Mouse (Mus musculus) regulatory T cell (primary cell): ENCODE measurements around the gene Entpd7.

Source experiments
- in situ Hi-C: fragments of 300-600 bp; cut with MboI, MseI; formaldehyde crosslinking; loops from one replicate; pipeline ENCODE4 v1.15.1; 2025; ENCODE audit warnings: high pct_unique_total_duplicates

Entpd7 gene

DNA sequence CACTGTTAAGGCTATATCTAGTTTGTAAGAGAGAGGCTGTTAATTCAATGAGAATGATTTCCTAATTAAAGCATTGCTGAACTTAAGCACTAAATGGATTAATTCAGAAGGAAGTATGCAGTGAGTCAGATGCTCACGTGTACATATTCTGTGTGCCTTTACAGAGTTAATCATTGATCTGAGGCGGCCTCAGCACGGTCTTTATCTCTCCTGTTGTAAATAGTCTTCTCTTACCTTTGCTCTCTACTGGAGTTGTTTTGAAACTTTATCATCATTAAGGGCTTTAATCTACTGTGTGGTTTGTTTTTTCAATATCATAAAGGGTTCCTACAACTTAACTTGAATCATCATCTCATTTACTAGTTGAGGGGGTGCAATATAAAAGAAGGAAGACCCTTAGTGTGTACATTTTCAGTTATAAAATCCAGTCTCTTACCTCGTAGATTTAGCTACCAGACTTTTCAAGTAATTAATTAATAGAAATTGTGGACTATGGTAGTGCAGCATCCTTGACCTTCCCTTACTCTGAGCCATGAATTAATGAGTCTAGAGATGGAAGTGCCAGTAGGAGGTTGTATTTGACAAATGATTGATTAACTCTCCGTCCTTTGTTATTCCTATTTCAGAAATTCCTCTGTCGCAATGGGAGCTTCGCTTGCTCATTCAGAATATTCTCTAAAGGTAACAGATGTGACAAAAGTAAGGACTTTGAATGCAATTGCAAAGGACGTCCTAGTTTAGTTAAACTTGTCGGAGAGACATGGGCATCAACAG lies 78.3 kb downstream of the Entpd7 start:
- in situ Hi-C loops: no loop called here

DNA sequence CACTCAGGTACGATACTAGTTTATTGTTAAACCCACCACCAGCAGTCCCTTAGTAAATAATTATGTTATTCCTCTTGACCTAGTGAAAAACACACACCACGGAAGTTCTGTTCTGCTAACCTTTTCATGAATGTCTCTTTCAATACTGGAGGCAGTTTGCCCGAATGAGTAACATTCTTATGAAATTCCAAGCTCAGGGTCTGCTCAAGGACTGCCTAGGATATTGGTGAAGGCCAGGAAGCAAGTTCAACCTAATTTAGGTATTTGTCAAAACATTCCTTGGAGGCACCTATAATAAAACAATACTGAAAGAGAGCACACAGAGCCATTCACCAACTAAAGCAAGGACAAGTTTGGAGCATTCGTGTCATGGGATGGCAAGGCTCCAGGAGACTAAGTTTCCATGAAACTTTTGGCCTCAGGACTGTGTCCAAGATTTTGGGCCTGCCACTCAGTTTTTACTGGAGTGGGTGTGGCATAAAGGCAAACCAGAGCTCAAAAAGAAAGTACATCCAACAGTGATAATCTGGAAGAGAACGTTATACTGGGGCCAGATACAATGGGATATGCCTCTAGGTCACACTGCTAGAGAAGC lies 80.0 kb downstream of the Entpd7 start:
- in situ Hi-C loops: no loop called here

DNA sequence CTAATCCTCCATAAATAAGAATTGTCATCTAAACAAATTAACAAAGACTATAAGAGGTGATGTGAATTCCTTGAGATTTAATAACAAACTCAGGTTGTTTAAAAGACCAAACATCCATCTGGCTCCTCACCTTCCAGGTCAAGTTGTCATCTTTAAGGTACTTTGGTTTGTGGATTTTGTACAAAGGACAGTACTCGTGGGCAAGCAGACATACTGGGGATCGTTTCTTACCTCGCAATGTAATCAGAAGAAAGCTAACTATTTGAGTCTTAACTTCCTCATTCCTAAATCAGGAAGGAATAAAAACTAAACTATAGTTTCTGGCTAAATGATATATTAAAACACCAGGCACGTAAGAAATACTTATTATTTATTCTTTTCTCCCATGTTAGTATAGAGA lies 81.1 kb downstream of the Entpd7 start:
- in situ Hi-C loops: no loop called here

DNA sequence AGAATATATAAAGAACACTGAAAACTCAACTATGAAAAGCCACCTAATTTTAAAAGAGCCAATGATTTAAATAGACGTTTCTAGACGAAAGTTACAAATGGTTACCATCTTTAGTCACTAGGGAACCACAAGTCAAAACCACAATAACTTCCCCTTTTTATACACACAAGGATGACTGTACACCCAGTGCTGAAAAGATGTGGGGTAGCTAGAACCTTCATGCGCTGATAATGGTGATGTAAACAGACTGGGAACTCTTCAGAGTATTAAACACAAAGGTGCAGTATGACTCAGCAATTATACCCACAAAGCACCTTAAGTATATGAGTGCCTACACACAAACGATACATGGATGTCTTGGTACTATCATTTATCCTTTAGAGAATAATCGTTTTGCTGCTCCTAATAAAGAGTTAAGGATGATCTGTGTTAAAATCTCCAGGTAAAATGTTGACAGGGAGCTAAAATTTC lies 82.1 kb downstream of the Entpd7 start:
- in situ Hi-C loops: no loop called here

DNA sequence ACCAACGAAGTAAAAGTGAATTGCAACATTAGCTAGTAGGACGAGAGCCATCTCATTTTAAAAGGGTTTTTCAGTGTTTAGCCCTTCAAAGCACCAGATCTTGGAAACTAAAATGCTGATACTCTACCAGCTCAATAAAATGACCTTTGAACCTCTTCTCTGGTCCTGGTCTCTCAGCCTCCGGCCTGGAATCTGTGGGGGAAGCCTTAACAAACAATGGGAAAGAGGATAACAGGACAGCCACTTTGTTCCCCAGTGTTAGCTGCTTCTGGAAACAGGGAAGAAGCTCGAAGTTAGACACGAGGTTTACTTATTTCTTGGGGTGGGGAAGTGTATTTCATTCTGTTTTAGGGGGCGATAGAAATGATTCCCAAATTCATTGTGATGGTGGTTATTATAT lies 82.8 kb downstream of the Entpd7 start:
- in situ Hi-C loops: no loop called here

DNA sequence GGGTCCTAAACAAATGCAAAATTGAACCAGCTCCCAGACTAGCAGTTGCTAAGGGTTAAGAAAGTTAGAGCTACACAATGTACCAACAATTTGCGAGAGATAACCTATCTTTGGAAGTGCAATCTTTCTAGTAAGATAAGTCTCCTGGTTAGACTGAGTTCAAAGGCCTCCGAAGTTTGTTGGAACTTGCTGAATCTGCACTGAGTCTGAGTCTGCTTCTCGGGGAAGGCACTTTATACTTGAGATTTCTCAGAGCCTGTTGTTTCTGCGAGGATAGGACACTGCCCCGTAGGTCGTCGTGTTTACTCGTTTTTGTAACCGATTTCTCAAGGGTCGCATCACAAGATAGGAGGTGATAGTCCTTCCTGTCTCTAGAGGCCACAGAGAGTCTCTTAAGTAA lies 86.0 kb downstream of the Entpd7 start:
- in situ Hi-C loops: no loop called here

DNA sequence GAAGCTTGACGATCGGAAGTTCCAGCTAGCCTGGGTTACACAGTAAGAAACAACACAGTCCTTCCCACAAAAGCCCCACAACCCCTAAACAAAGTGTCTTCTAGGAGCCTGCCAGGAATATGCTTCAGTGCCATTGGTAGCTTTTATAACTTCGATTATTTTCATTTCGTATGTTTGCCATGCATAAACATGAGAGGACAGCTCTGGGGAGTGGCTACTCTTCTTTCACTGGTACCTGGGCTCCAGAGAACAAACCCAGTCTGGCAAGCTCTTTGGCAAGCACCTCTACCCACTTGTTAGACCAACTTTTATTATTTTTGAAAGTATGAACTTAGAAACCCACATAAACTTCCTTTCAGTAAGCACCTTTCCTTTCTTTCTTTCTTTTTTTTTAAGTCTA lies 87.1 kb downstream of the Entpd7 start:
- in situ Hi-C loops: no loop called here

DNA sequence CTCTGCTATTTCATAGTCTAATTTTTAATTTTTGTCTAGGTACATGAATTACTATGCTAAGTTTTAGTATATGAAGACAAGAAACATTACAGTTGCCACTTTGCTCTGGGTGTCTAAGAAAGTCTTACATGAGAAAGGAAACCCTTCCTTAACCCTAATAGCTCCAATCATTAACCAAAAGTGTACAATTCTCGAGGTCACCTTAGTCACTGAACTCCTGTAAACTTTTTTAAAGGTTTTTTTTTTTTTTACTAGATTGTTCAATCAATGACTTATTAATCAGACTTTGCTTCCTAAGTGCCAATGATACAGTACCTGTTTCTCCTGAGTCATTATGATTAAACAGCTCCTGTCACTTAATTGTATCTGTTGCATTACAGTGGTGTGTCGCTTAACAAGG lies 87.8 kb downstream of the Entpd7 start:
- in situ Hi-C loops: no loop called here

DNA sequence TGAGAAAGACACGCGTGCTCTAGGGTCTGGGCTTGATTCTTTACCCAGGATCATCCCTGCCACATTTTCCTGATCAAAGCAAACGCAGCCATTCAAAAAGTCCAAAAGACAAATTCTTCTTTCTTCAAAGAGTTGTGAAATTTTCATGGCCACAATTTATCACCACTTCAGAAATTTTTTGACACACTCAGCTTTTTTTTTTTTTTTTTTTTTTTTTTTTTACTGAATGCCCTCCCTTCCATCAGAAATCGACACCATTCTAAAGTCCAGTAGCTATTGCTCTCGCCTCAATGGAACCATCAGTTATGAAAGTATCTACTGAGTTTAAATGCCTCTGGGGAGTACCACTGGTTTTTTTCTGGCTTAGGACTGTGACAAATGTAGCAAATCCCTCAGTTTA lies 90.9 kb downstream of the Entpd7 start:
- in situ Hi-C loops: no loop called here

DNA sequence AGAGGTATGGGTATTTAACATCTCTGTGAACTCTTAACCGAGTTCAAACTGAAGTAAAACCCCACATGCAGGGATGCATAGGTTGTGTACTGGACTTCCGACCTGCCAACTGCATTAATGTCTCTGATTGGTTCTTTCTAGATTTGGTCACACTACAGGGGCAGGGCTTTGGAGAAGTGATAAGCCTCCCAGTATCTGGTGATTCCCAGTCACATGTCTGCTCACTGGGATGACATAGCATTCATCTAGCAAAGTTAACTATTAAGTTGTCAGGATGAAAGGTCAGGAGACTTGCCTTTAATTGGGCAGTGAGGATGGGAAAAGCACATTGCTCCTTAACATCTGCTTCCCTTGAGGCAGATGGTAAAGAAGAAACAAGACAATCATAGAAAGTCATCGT lies 92.5 kb downstream of the Entpd7 start, which contains the start of gene Abcc2:
Gene Abcc2 (plus strand): TSS at position 213 of the 400 bp plus-strand sequence.
- in situ Hi-C loops: no loop called here
